Mouse (Mus musculus) hindbrain, embryonic 16.5 days (tissue): ENCODE results near the gene Zfp467. TPM values are rescaled to one million over a fixed set of nuclear protein-coding genes. Genes with fewer than 3 reads are reported as not detected.

Source experiments
- ATAC-seq: fragments of 200-750 bp; cut with Nextera tagmentation; 2 replicates; pipeline ENCODE4 v1.8.0; 2017; ENCODE audit warnings: moderate TSS enrichment, moderate library complexity
- H3K27ac ChIP-seq: fragments of 300-500 bp; sonication (generic); 2 replicates; pipeline ENCODE4 v1.5.1; 2014; ENCODE audit warnings: low read depth, mild to moderate bottlenecking, control low read depth, low read length, moderate library complexity
- H3K27me3 ChIP-seq: fragments of 300-500 bp; sonication (generic); replicated peaks from 2 replicates; pipeline ENCODE4 v1.6.1; 2014; ENCODE audit warnings: low read length; ENCODE audit not compliant: control insufficient read depth, insufficient read depth
- H3K36me3 ChIP-seq: fragments of 300-500 bp; sonication (generic); 2 replicates; pipeline ENCODE4 v1.6.1; 2014; ENCODE audit warnings: mild to moderate bottlenecking, low read length, moderate library complexity, mixed read lengths; ENCODE audit not compliant: control insufficient read depth, insufficient read depth
- H3K4me1 ChIP-seq: fragments of 300-500 bp; sonication (generic); 2 replicates; pipeline ENCODE4 v1.6.1; 2014; ENCODE audit warnings: low read depth, low read length; ENCODE audit not compliant: control insufficient read depth, insufficient read depth
- H3K4me2 ChIP-seq: fragments of 300-500 bp; sonication (generic); 2 replicates; pipeline ENCODE4 v1.6.1; 2014; ENCODE audit warnings: mild to moderate bottlenecking, low read length, control low read depth, moderate library complexity
- H3K4me3 ChIP-seq: fragments of 300-500 bp; sonication (generic); 2 replicates; pipeline ENCODE4 v1.5.1; 2014; ENCODE audit warnings: mild to moderate bottlenecking, low read length, control low read depth, moderate library complexity
- H3K9ac ChIP-seq: fragments of 300-500 bp; sonication (generic); 2 replicates; pipeline ENCODE4 v1.6.1; 2014; ENCODE audit warnings: low read depth, mild to moderate bottlenecking, control low read depth, low read length, moderate library complexity
- H3K9me3 ChIP-seq: fragments of 300-500 bp; sonication (generic); 2 replicates; pipeline ENCODE4 v1.6.1; 2014; ENCODE audit warnings: mild to moderate bottlenecking, low read length, moderate library complexity; ENCODE audit not compliant: control insufficient read depth
- whole genome bisulfite sequencing: fragments of 180-500 bp; shearing (Covaris S2); extraction: QIAGEN DNeasy Blood & Tissue Kit; methylation state at CpG from one replicate; pipeline ENCODE4 v1.1.7; 2014; 5-methylcytosine and 5-hydroxymethylcytosine counted together
- polyA plus RNA-seq: library from polyadenylated mRNA; unstranded; fragments of >200 nt; fragmentation: Nextera tagmentation; extraction: Ambion mirVana; gene quantifications from 2 replicates; pipeline ENCODE4 v1.2.1, GENCODE M21; 2015

Zfp467 gene
- polyA plus RNA-seq, result 26.3 and 27.8 TPM in 2 replicates

- Histone ChIP-seq H3K4me2 (peak within 1 kb of the TSS; percentile 79), H3K4me3 (peak within 1 kb of the TSS; percentile 83), H3K9ac (peak within 1 kb of the TSS; percentile 91), H3K9me3 (no peaks in the 10 kb centered on the region), H3K27me3 (peaks cover 2% of the 10 kb centered on the region; the same call in 1 of the 2 replicates), H3K27ac (peak within 1 kb of the TSS; percentile 88), H3K36me3 (peaks cover 8% of the 10 kb centered on the region), H3K4me1 (peaks cover 11% of the 10 kb centered on the region)
- under 1% methylated on average over 65 of the region's 65 CpGs for WGBS
- peak; percentile 58 for ATAC-seq
Measured at GRCm38 (mm10) chr6:48445181-48446101, at the start of gene Zfp467. TSS of gene Zfp467 (minus strand) at chr6:48445825.

- no peak overlapping the region for H3K4me3 ChIP-seq
- H3K27ac ChIP-seq, result no peak overlapping the region
- H3K36me3 ChIP-seq, result no peaks in the 10 kb centered on the region
- H3K4me2 ChIP-seq, result no peak overlapping the region
- H3K9me3 ChIP-seq, result no peaks in the 10 kb centered on the region
- 12% methylated on average over 8 of the region's 8 CpGs for WGBS
- no peak overlapping the region for H3K9ac ChIP-seq
- ATAC-seq, result no peak
- H3K27me3 ChIP-seq, result no peaks in the 10 kb centered on the region
- peaks cover under 1% of the 10 kb centered on the region; the same call in 1 of the 2 replicates for H3K4me1 ChIP-seq
Measured at GRCm38 (mm10) chr6:48493136-48493730, 47.6 kb upstream of the Zfp467 start.

- Histone ChIP-seq H3K4me1 (peaks cover 4% of the 10 kb centered on the region; the same call in 1 of the 2 replicates), H3K36me3 (no peaks in the 10 kb centered on the region), H3K4me2 (no peak overlapping the region), H3K27ac (no peak overlapping the region), H3K9ac (no peak overlapping the region), H3K4me3 (no peak overlapping the region), H3K9me3 (no peaks in the 10 kb centered on the region), H3K27me3 (no peaks in the 10 kb centered on the region)
- ATAC-seq, result no peak
- 78% methylated on average over 9 of the region's 9 CpGs for WGBS
Measured at GRCm38 (mm10) chr6:48491361-48491760, 45.7 kb upstream of the Zfp467 start.

GRCm38 (mm10) chr6:48489741-48490140 is 44.1 kb upstream of the Zfp467 start:
- Histone ChIP-seq H3K27me3 (no peaks in the 10 kb centered on the region), H3K4me1 (peaks cover 4% of the 10 kb centered on the region; the same call in 1 of the 2 replicates), H3K4me3 (no peak overlapping the region), H3K4me2 (no peak overlapping the region), H3K9me3 (no peaks in the 10 kb centered on the region), H3K9ac (no peak overlapping the region), H3K36me3 (no peaks in the 10 kb centered on the region), H3K27ac (no peak overlapping the region)
- peak; percentile 37; the same call in 1 of the 2 replicates for ATAC-seq
- WGBS, result 64% methylated on average over 3 of the region's 3 CpGs

- H3K9me3 ChIP-seq, result no peaks in the 10 kb centered on the region
- peak overlapping the region; percentile 44 for H3K4me2 ChIP-seq
- peak overlapping the region; percentile 14; the same call in 1 of the 2 replicates for H3K4me3 ChIP-seq
- H3K27ac ChIP-seq, result no peak overlapping the region
- ATAC-seq, result 0 out of 2 replicates have a peak, but pooled peaks have one; percentile 41
- H3K9ac ChIP-seq, result peak overlapping the region; percentile 43; the same call in 1 of the 2 replicates
- H3K27me3 ChIP-seq, result no peaks in the 10 kb centered on the region
- peaks cover 4% of the 10 kb centered on the region; the same call in 1 of the 2 replicates for H3K4me1 ChIP-seq
- WGBS, result 17% methylated on average over 16 of the region's 25 CpGs
- no peaks in the 10 kb centered on the region for H3K36me3 ChIP-seq
Measured at GRCm38 (mm10) chr6:48487747-48488725, 42.4 kb upstream of the Zfp467 start.

- no peak for ATAC-seq
- H3K4me1 ChIP-seq, result no peaks in the 10 kb centered on the region
- no peak overlapping the region for H3K9ac ChIP-seq
- no peaks in the 10 kb centered on the region for H3K9me3 ChIP-seq
- WGBS, result 58% methylated on average over 5 of the region's 5 CpGs
- no peaks in the 10 kb centered on the region for H3K36me3 ChIP-seq
- no peak overlapping the region for H3K27ac ChIP-seq
- no peak overlapping the region for H3K4me2 ChIP-seq
- H3K4me3 ChIP-seq, result no peak overlapping the region
- no peaks in the 10 kb centered on the region for H3K27me3 ChIP-seq
Measured at GRCm38 (mm10) chr6:48482501-48482900, 36.9 kb upstream of the Zfp467 start.

GRCm38 (mm10) chr6:48478446-48478845 is 32.8 kb upstream of the Zfp467 start:
- Histone ChIP-seq H3K4me2 (no peak overlapping the region), H3K36me3 (no peaks in the 10 kb centered on the region), H3K27me3 (no peaks in the 10 kb centered on the region), H3K27ac (no peak overlapping the region), H3K9me3 (no peaks in the 10 kb centered on the region), H3K4me1 (no peaks in the 10 kb centered on the region), H3K4me3 (no peak overlapping the region), H3K9ac (no peak overlapping the region)
- 0 out of 2 replicates have a peak, but pooled peaks have one; percentile 40 for ATAC-seq
- 78% methylated on average over 4 of the region's 4 CpGs for WGBS

- Histone ChIP-seq H3K27ac (no peak overlapping the region), H3K4me3 (no peak overlapping the region), H3K9ac (no peak overlapping the region), H3K9me3 (no peaks in the 10 kb centered on the region), H3K36me3 (no peaks in the 10 kb centered on the region), H3K4me2 (no peak overlapping the region), H3K27me3 (no peaks in the 10 kb centered on the region; the same call in 1 of the 2 replicates), H3K4me1 (no peaks in the 10 kb centered on the region)
- ATAC-seq, result no peak
- 91% methylated on average over 2 of the region's 2 CpGs for WGBS
Measured at GRCm38 (mm10) chr6:48470739-48471138, 25.1 kb upstream of the Zfp467 start.
